Mouse (Mus musculus): ENCODE measurements around the gene Nxpe3.
"Not testable (repeated sequence)": the region's sequence is repeated elsewhere in the genome, so short reads cannot be mapped to it uniquely, and the experiment has no call there.

- not testable (repeated sequence) for TF ChIP-seq CTCF (IDR thresholded peaks at IDR 0.05); EP300 (IDR thresholded peaks at IDR 0.05; ENCODE audit: insufficient read depth, low read depth, low read length); POLR2A (IDR thresholded peaks at IDR 0.05; ENCODE audit: insufficient read depth, low read depth, low read length)
Observed at GRCm38 (mm10) chr16:55859421-55859820, 35.7 kb downstream of the Nxpe3 start.
